Mouse (Mus musculus) thymus, postnatal 10 days (tissue): ENCODE measurements around the gene Pcdh15.
A peak's percentile ranks its signal among the peaks of the same experiment; 100 is the strongest.

ENCODE experiments used
- DNase-seq, 2 experiments: peaks; one replicate each; pipeline ENCODE4 v3.0.0; 2021; ENCODE audit warnings: low spot score in 2 of 2

Gene Pcdh15

DNA sequence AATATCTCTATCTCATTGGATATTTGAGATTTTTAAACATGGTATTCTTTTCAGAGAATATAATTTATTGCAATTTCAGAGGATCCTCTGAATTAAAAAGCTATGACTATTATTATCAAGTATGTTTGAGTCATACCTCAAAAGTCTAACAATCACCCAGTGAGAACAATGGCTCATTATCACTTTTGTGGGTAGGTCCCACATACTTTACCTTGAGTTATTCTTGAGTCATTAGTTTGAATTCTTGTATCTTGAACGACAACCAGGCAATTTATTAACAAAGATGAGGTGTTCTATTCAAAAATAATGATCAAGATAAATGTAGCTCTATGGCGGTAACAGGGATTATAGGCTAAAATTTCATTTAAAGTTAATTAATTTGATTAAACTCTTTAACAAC is 1439.2 kb downstream of the Pcdh15 start:
- DNase-seq = no peak

DNA sequence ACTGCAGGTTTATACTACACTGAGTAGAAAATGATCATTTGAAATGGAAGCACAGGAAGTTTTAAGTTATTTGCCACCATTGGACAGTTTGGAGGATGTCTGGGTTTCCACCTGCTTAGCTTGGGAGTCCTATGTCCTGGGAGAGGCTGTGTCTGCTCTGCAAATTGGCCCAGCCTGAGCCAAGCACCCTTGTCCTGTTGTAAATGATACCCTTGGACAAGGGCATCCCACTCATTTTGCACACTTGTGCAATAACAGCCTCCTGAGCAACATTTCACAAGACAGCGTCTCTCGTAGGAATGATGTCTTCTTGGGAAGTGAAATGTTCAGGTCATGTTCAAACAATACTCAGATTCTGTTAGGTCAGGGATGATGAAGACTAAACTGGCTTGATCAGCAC is 1456.2 kb downstream of the Pcdh15 start:
- no peak for DNase-seq

DNA sequence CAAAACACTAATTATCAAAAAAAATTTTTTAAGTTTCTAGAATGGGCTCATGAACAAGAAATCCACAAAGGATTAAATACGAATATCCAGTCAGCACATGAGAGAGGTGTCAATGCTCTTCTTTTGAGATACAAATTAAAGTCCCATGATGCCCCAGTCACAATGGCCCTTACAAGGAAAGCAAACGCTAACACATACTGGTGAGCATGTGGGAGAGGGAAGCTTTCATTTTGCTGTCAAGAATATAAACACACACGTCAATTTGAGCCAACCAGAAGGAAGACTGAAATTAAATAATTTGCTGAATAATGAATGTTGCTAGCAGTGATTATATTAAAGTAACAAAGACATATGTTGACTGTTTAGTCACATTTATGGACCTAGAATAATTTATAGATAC is 1470.5 kb downstream of the Pcdh15 start:
- DNase-seq = no peak

DNA sequence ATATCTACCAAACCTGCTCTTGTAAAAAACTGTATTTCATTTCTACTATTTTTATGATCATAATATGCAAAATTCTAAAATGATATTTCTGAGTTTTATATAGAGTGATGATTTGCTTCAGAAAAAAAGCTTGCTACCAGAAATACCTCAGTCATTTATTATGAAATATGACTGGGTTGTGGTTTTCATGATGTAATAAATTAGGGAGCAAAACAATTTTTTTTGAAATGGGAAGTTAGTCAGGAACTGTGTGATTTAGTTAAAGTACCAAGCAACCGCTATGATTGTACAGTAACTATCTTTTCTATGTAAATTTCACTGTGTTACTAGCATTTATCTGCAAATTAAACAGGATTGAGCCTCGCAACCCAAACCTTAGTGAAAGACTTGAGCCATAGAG is 1480.8 kb downstream of the Pcdh15 start:
- DNase-seq = no peak

DNA sequence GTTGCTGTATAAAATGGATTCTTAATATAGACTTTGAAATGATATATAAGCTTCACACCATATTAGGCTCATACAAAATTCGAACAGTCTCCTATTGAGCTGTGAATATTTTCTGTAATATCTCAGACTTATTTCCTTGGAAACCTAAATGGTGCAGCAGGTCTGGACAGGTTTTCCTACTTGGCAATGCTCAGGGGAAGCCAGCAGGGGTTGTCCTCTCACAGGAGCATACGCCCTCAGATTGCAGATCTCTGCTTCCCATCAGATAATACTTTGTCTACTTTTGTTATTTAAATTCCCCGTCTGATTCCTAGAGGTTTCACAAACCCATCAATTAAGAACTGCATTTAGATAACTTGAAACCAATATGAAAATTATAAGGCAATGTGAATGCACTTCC is 1492.7 kb downstream of the Pcdh15 start:
- DNase-seq = no peak

DNA sequence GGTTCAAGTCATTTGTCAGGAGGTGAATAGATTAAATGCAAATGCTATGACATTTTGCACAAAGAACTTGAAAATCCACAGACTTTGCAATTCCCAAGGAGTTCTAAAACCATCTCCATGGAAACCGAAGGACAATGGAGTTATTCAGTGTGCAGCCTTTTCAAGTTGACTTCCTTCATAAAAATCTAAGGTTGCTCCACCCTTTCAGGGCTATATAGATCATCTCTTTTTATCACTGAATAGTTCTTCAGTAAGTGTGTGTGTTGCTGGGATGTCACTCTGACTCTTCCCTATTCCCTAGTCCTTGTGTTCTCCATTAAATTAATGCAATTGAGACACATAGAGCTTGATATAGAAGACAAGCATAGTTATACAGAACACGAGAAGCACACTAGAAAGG is 1508.5 kb downstream of the Pcdh15 start:
- no peak for DNase-seq

DNA sequence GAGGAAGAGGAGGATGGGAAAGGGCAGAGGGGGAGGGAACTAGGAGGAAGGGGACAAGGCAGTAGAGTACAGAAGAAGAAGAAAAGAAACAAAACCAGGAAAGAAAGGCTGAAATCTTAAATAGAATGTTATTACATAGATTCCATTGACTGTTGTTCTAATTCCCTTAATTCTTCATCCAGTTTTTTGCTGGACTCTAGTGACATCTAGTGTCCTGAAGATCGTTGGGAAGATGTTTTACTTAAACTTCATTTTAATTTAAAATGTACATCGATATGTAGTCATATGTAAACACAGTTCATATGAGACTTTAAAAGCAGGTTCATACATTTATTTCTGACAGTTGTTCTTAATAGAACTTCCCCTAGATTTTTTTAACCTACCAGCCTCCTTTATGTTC is 1522.7 kb downstream of the Pcdh15 start:
- no peak for DNase-seq

DNA sequence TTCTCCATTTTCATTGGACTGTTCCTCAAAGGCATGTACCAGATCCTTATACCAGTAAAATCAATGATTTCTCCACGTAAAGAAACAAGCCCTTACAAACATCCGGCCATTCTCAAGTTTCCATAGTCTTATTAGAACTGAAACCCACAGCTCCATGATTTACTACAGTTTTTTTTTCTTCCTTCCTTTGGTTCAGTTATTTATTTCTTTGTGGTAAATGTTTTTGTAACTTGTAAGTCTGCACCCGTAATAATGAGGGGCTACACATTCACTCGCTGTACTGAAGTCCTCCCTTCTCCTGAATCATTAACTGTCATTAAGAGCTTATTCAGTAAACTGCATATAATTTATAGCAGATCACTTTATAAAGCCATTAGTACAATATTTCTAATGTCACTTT is 1526.6 kb downstream of the Pcdh15 start:
- DNase-seq = no peak

DNA sequence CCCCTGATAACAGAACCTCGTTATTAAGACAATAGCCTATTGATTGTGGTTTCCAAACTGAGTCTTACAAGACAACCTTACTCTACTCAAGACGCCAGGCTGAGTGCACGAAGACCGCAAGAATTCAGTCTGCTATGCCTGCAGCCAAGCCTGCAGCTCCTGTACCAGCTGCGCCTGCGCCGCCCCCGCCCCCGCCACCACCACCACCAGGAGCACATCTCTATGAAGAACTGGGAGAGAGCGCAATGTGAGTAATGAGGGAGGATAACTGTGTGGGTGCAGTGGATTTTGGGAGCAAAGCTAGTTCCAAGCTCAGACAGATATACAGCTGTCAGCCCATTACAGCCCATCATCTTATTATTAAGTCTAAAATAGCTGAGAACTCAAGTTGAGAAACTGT is 1527.5 kb downstream of the Pcdh15 start:
- no peak for DNase-seq

DNA sequence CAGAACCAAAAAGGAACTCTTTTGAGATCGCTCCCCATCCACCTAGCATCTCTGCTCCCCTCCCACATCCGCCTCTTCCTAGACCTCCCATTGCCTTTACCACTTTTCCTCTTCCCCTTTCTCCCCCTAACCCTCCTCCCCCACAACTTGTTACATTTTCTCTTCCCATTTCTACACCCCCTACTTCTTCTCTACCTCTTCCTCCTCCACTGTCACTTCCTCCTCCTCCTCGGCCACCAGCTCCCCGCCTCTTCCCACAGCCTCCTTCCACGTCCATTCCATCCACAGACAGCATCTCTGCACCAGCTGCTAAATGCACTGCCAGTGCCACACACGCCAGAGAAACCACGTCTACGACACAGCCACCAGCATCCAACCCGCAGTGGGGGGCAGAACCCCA is 1532.2 kb downstream of the Pcdh15 start:
- DNase-seq = no peak

DNA sequence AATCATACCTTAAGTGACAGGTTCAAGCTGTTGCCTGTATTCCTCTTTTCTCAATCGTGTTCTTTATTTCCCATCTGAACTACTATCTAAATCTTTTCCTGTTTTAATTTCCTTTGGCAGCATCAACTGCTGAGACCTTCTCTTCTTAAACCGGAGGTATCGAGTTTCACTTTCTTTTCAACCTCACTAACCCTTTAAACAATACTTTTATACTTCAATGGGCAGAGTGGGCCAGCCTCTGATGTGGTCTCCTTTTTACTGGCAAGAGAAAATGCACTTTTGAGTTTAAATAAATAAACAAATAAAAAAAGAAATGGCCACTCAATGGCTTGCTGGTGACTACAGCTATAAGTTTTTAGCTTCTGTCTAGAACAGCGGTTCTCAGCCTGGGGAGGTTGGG is 1537.9 kb downstream of the Pcdh15 start:
- no peak for DNase-seq

DNA sequence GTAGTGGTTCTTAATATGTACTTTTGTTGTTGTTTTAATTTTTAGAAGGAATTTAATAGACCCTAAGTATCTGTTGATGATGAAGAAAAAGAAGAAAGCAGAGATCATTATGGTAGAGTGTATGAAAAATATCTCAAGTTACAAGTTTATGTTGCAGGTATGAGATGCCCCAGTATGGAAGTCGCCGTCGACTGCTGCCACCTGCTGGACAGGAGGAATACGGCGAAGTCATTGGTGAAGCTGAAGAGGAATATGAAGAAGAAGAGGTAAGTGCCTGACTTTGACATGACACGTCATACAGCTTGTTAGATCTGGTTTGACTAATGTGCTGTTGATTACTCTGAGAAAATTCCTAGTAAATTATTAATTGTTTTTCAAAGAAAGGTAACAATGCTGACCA is 1543.0 kb downstream of the Pcdh15 start:
- peak in 1 of 2 experiments; percentile 15 for DNase-seq

DNA sequence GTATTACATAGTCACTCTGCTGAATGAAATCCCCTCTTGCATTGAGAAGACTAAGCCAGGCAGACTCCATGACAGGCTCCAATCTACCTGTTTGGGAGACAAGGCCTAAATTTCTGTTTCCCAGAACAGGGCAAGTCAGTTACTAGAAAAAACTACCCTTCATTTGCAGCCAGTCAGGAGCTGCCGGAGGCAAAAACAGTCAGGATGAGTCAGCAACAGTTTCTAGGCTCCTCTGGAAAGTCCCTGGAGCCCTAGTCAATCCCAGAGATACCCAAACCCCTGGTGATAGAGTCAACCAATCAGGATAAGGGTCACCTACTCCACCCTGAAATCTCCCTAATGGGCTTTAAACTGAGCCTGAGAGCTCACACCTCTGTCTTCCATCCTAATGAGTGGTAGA is 1564.0 kb downstream of the Pcdh15 start:
- DNase-seq = no peak

DNA sequence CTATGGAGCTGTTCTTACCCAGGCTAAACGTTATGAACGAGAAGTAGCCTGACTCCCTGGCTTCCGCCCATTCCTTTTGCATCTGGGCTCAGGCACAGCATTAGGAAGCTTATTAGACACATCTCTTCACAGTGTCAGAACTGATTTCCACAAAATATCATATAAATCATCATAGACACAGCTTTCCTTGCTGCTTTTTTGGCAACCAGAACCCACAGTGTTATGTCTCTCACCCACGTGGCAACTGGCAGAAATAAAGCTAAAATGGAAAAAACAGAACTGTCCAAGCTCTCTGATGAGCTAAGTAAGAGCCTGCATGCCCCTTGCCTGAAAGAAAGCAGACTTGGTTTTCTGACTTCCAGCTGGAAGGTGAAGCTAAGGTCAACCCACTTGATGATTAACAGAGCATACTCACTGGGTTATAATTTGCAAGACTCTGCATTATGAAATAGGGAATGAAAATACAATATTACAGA is 1580.9 kb downstream of the Pcdh15 start:
- no peak for DNase-seq

DNA sequence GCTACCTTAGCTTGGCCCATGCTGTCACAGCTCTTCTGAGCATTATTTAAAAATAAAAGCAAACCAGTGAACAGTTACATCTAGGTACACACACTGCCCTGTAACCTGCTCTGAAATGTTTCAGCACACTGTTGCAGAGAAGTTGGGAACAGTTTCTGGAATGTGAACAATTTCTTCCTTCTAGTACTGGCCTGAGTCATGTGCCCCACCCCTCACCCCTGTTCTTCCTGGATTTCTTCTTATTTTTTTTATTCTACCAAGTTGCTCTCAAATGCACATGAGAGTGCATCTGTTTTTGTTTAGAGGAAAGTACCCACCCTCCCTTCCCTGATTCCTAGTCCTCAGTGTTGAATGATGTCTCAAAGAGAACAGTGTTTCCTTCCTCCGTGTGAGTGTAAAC is 1581.4 kb downstream of the Pcdh15 start:
- DNase-seq = no peak
